Mouse (Mus musculus): ENCODE measurements around the gene Xbp1. TPM values are rescaled to one million over a fixed set of nuclear protein-coding genes. Genes with fewer than 3 reads are reported as not detected.
A peak's percentile ranks its signal among the peaks of the same experiment; 100 is the strongest.
"Not testable (repeated sequence)": the region's sequence is repeated elsewhere in the genome, so short reads cannot be mapped to it uniquely, and the experiment has no call there.

Xbp1 gene
- polyA plus RNA-seq, 1 experiment: 131 TPM

- Histone ChIP-seq H3K4me3 (replicated peaks; ENCODE audit: extremely low read depth, low read depth, low read length) (no peak overlapping the region), H3K4me1 (ENCODE audit: control insufficient read depth, insufficient read depth, low read length) (peaks cover 10% of the 10 kb centered on the region)
- DNase-seq: no peak
- 68% methylated on average over 11 of the region's 11 CpGs for WGBS
- TF ChIP-seq POLR2A (IDR thresholded peaks at IDR 0.05; ENCODE audit: borderline replicate concordance, extremely low read depth, low read depth, low read length) (no peak), CTCF (IDR thresholded peaks at IDR 0.05; ENCODE audit: insufficient read depth, low read length) (no peak)
Measured at GRCm38 (mm10) chr11:5522798-5523415, 2.4 kb downstream of the Xbp1 start.

- no peak for DNase-seq
- no peak for TF ChIP-seq POLR2A (IDR thresholded peaks at IDR 0.05; ENCODE audit: borderline replicate concordance, extremely low read depth, low read depth, low read length)
- TF ChIP-seq CTCF (IDR thresholded peaks at IDR 0.05; ENCODE audit: insufficient read depth, low read length): no peak
- H3K4me1 ChIP-seq (ENCODE audit: control insufficient read depth, insufficient read depth, low read length): peaks cover 14% of the 10 kb centered on the region
- 75% methylated on average over 4 of the region's 4 CpGs for WGBS
- H3K4me3 ChIP-seq (replicated peaks; ENCODE audit: extremely low read depth, low read depth, low read length): no peak overlapping the region
Measured at GRCm38 (mm10) chr11:5525418-5525817, 5.0 kb downstream of the Xbp1 start.

- DNase-seq: no peak
- H3K4me3 ChIP-seq (replicated peaks; ENCODE audit: extremely low read depth, low read depth, low read length): no peak overlapping the region
- peaks cover 14% of the 10 kb centered on the region for H3K4me1 ChIP-seq (ENCODE audit: control insufficient read depth, insufficient read depth, low read length)
- 85% methylated on average over 7 of the region's 7 CpGs for whole genome bisulfite sequencing
- TF ChIP-seq POLR2A (IDR thresholded peaks at IDR 0.05; ENCODE audit: borderline replicate concordance, extremely low read depth, low read depth, low read length): peak; percentile 25; the same call in 1 of the 2 replicates
- TF ChIP-seq CTCF (IDR thresholded peaks at IDR 0.05; ENCODE audit: insufficient read depth, low read length): no peak
Measured at GRCm38 (mm10) chr11:5526573-5527439, 6.3 kb downstream of the Xbp1 start.

- TF ChIP-seq CTCF (IDR thresholded peaks at IDR 0.05; ENCODE audit: insufficient read depth, low read length) (no peak), POLR2A (IDR thresholded peaks at IDR 0.05; ENCODE audit: borderline replicate concordance, extremely low read depth, low read depth, low read length) (no peak)
- H3K4me1 ChIP-seq (ENCODE audit: control insufficient read depth, insufficient read depth, low read length): peaks cover 12% of the 10 kb centered on the region
- no peak overlapping the region for H3K4me3 ChIP-seq (replicated peaks; ENCODE audit: extremely low read depth, low read depth, low read length)
- WGBS: 73% methylated on average over 5 of the region's 5 CpGs
- no peak for DNase-seq
Measured at GRCm38 (mm10) chr11:5527865-5528523, 7.5 kb downstream of the Xbp1 start.

- Histone ChIP-seq H3K4me1 (ENCODE audit: control insufficient read depth, insufficient read depth, low read length) (peaks cover 7% of the 10 kb centered on the region), H3K4me3 (replicated peaks; ENCODE audit: extremely low read depth, low read depth, low read length) (no peak overlapping the region)
- 34% methylated on average over 5 of the region's 5 CpGs for WGBS
- no peak for DNase-seq
- no peak for TF ChIP-seq POLR2A (IDR thresholded peaks at IDR 0.05; ENCODE audit: borderline replicate concordance, extremely low read depth, low read depth, low read length)
- TF ChIP-seq CTCF (IDR thresholded peaks at IDR 0.05; ENCODE audit: insufficient read depth, low read length): no peak
Measured at GRCm38 (mm10) chr11:5528841-5529240, 8.4 kb downstream of the Xbp1 start.

- no peak for TF ChIP-seq POLR2A (IDR thresholded peaks at IDR 0.05; ENCODE audit: borderline replicate concordance, extremely low read depth, low read depth, low read length)
- no peak for TF ChIP-seq CTCF (IDR thresholded peaks at IDR 0.05; ENCODE audit: insufficient read depth, low read length)
- no peak for DNase-seq
- H3K4me1 ChIP-seq (ENCODE audit: control insufficient read depth, insufficient read depth, low read length): peaks cover 4% of the 10 kb centered on the region
- 59% methylated on average over 5 of the region's 5 CpGs for WGBS
- H3K4me3 ChIP-seq (replicated peaks; ENCODE audit: extremely low read depth, low read depth, low read length): no peak overlapping the region
Measured at GRCm38 (mm10) chr11:5530172-5530571, 9.7 kb downstream of the Xbp1 start.

GRCm38 (mm10) chr11:5530717-5531116, 10.3 kb downstream of the Xbp1 start:
- TF ChIP-seq POLR2A (IDR thresholded peaks at IDR 0.05; ENCODE audit: borderline replicate concordance, extremely low read depth, low read depth, low read length) (no peak), CTCF (IDR thresholded peaks at IDR 0.05; ENCODE audit: insufficient read depth, low read length) (no peak)
- DNase-seq: no peak
- H3K4me1 ChIP-seq (ENCODE audit: control insufficient read depth, insufficient read depth, low read length): peaks cover 4% of the 10 kb centered on the region
- WGBS: 50% methylated on average over 6 of the region's 6 CpGs
- H3K4me3 ChIP-seq (replicated peaks; ENCODE audit: extremely low read depth, low read depth, low read length): no peak overlapping the region

GRCm38 (mm10) chr11:5533108-5533507, 12.6 kb downstream of the Xbp1 start:
- Histone ChIP-seq H3K4me1 (ENCODE audit: control insufficient read depth, insufficient read depth, low read length) (peaks cover 4% of the 10 kb centered on the region), H3K4me3 (replicated peaks; ENCODE audit: extremely low read depth, low read depth, low read length) (no peak overlapping the region)
- no peak for DNase-seq
- 0 out of 2 replicates have a peak, but pooled peaks have one; percentile 11 for TF ChIP-seq CTCF (IDR thresholded peaks at IDR 0.05; ENCODE audit: insufficient read depth, low read length)
- TF ChIP-seq POLR2A (IDR thresholded peaks at IDR 0.05; ENCODE audit: borderline replicate concordance, extremely low read depth, low read depth, low read length): no peak
- 71% methylated on average over 5 of the region's 5 CpGs for WGBS

GRCm38 (mm10) chr11:5537454-5537853, 17.0 kb downstream of the Xbp1 start:
- WGBS: 89% methylated on average over 4 of the region's 4 CpGs
- not testable (repeated sequence) for H3K4me3 ChIP-seq (replicated peaks; ENCODE audit: extremely low read depth, low read depth, low read length); DNase-seq
- H3K4me1 ChIP-seq (ENCODE audit: control insufficient read depth, insufficient read depth, low read length): peaks cover 12% of the 10 kb centered on the region
